Mouse (Mus musculus): ENCODE results near the gene Acsf2.

GRCm38 (mm10) chr11:94550442-94550744 lies 51.3 kb downstream of the Acsf2 start:
- TF ChIP-seq GATA1 (IDR thresholded peaks at IDR 0.05; ENCODE audit: low read length) (no peak), TAL1 (IDR thresholded peaks at IDR 0.05; ENCODE audit: low read length) (no peak)
